Mouse (Mus musculus): ENCODE data around the gene Gas2l1. TPM values are rescaled to one million over a fixed set of nuclear protein-coding genes. Genes with fewer than 3 reads are reported as not detected.

Gene Gas2l1
- 0.97 TPM for total RNA-seq (2023)

GRCm38 (mm10) chr11:5065056-5065821 lies at the start of gene Gas2l1:
Gene Gas2l1 (minus strand): TSS chr11:5065327.

DNA sequence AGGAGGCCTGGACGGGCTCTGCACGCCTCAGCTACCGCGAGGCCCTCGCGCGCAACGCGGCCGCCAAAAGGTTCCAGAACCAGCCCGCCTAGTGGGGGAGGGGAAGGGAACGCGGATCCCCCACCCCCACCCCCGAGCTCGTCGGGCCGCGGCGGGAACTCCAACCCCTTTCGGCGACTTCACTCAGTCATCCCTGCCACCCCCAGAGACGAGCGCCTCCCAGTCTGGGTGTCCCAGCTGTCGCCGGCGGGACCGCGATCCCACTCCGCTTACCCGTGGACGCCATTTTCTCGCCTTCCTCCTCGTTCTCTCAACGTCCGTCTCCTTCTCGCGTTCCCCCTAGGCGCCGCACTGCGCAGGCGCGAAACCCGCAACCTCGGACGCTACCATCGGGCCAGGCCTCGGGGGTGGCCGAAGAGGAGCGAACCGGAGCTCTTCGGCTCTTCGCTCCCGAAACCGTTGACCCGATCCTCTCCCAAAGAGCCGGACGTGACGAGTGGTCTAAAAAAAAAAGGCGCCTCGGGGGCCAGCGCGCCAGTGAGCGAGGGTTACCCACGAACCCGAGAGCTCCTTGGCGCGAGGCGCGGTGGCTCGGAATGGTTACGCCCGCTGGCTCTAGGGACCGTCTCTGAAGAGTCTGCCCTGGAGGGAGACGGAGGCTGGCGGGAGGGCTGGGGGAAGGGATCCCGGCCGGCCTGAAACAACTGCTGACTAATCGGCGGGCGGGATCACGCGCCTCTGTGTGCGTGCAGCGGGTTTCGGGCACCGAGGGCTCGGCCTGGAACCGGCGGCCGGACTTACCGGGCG lies 33.8 kb upstream of the Gas2l1 start, which contains the start of the genes Rhbdd3 and Ewsr1:
Gene Rhbdd3, plus strand, starts transcription at position 191 of the 807 bp plus-strand sequence.
Gene Ewsr1, minus strand, starts transcription at position 531 of the 807 bp plus-strand sequence.

DNA sequence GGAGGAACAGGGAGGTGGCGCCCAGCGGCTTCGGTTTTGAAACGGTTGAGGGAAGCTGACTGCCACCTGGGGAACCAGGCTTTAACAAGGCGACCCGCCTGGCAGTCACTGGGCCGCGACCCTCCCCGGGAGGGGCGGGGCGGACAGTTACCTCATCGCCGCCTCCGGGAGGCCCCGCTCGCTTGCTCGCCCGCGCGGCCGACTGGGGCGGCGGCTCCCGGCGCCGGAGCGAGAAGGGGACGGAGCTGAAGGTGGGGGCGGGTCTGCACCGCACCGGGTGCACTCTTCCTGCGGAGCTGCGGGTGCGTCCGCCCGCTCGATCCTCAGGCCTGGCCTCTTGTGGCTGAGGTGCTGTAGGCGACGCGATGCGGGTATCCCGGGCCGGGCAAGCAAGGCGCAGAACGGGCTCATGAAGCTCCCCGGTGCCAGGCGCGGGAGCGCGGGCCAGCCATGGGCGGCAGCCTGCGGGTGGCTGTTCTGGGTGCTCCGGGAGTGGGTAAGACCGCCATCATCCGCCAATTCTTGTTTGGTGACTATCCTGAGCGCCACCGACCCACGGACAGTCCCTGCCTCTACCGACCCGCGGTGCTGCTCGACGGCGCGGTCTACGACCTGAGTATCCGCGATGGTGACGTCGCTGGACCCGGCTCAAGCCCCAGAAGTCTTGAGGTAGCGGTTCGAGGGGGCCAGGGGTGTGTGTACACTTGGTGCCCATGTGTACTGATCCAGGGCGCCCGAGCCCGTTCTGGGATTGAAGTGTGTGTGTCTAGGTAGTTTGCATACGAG lies 7.1 kb downstream of the Gas2l1 start, which contains the start of gene Rasl10a:
Gene Rasl10a, plus strand, starts transcription at position 273 of the 786 bp plus-strand sequence.

Other genes with a start within 250 kb of the Gas2l1 start
- gene Nf2, start 215.8 kb downstream of the Gas2l1 start, total RNA-seq (2023) = 46.9 TPM
- 22.2 TPM for gene Nipsnap1, start 191.4 kb downstream of the Gas2l1 start, total RNA-seq (2023)
- 39.6 TPM for gene Thoc5, start 170.0 kb downstream of the Gas2l1 start, total RNA-seq (2023)
- 2.7 TPM for gene Nefh, start 117.3 kb downstream of the Gas2l1 start, total RNA-seq (2023)
- gene Ap1b1, start 78.5 kb downstream of the Gas2l1 start, total RNA-seq (2023) = 89.1 TPM
- gene Rasl10a, start 7.2 kb downstream of the Gas2l1 start, total RNA-seq (2023) = not detected
- 5.1 TPM for gene Rhbdd3, start 33.6 kb upstream of the Gas2l1 start, total RNA-seq (2023)
- 700 TPM for gene Ewsr1, start 33.9 kb upstream of the Gas2l1 start, total RNA-seq (2023)
- gene Emid1, start 86.9 kb upstream of the Gas2l1 start, total RNA-seq (2023) = 4.6 TPM
- 51.6 TPM for gene Kremen1, start 196.2 kb upstream of the Gas2l1 start, total RNA-seq (2023)